Mouse (Mus musculus) gastrocnemius, postnatal 4 days (tissue): Measurements from ENCODE around the gene Rbfox2. TPM values are rescaled to one million over a fixed set of nuclear protein-coding genes. Genes with fewer than 3 reads are reported as not detected.

Experiments
- DNase-seq, 2 experiments: peaks; one replicate each; pipeline ENCODE4 v3.0.0; 2021 to 2022; ENCODE audit warnings: low spot score in 2 of 2, mixed read lengths in 2 of 2
- total RNA-seq, 2 experiments: library from RNA; stranded (reverse); gene quantifications; 2 replicates each; pipeline ENCODE4 v1.2.3; 2021

Rbfox2 gene
- total RNA-seq, 2 experiments from 2014 or later = 289 to 339 TPM

GRCm38 (mm10) chr15:77151178-77151577 is 155.6 kb downstream of the Rbfox2 start:
- DNase-seq = no peak

- peak in 1 of 2 experiments; percentile 40 for DNase-seq
Measured at GRCm38 (mm10) chr15:77150424-77150841, 156.4 kb downstream of the Rbfox2 start.

- no peak for DNase-seq
Measured at GRCm38 (mm10) chr15:77150000-77150399, 156.8 kb downstream of the Rbfox2 start.

- DNase-seq = no peak
Measured at GRCm38 (mm10) chr15:77149551-77149950, 157.3 kb downstream of the Rbfox2 start.

GRCm38 (mm10) chr15:77146942-77147341 is 159.9 kb downstream of the Rbfox2 start:
- no peak for DNase-seq

- no peak for DNase-seq
Measured at GRCm38 (mm10) chr15:77144960-77145359, 161.8 kb downstream of the Rbfox2 start.

- DNase-seq = no peak
Measured at GRCm38 (mm10) chr15:77142787-77143186, 164.0 kb downstream of the Rbfox2 start.

- no peak for DNase-seq
Measured at GRCm38 (mm10) chr15:77142352-77142751, 164.5 kb downstream of the Rbfox2 start.

GRCm38 (mm10) chr15:77141711-77142110 is 165.1 kb downstream of the Rbfox2 start:
- no peak for DNase-seq

- no peak for DNase-seq
Measured at GRCm38 (mm10) chr15:77138282-77138681, 168.5 kb downstream of the Rbfox2 start.

GRCm38 (mm10) chr15:77134483-77134882 is 172.3 kb downstream of the Rbfox2 start:
- DNase-seq = no peak

- DNase-seq = no peak
Measured at GRCm38 (mm10) chr15:77129154-77129553, 177.7 kb downstream of the Rbfox2 start.

GRCm38 (mm10) chr15:77127737-77128136 is 179.1 kb downstream of the Rbfox2 start:
- no peak for DNase-seq

- DNase-seq = no peak
Measured at GRCm38 (mm10) chr15:77126674-77127073, 180.1 kb downstream of the Rbfox2 start.

GRCm38 (mm10) chr15:77124372-77125117 is 182.3 kb downstream of the Rbfox2 start:
- no peak for DNase-seq

- no peak for DNase-seq
Measured at GRCm38 (mm10) chr15:77122824-77123223, 184.0 kb downstream of the Rbfox2 start.

- no peak for DNase-seq
Measured at GRCm38 (mm10) chr15:77122208-77122607, 184.6 kb downstream of the Rbfox2 start.

GRCm38 (mm10) chr15:77119666-77120065 is 187.1 kb downstream of the Rbfox2 start:
- no peak for DNase-seq

- DNase-seq = no peak
Measured at GRCm38 (mm10) chr15:77117209-77117608, 189.6 kb downstream of the Rbfox2 start.

GRCm38 (mm10) chr15:77116139-77116722 is 190.6 kb downstream of the Rbfox2 start:
- no peak for DNase-seq

- no peak for DNase-seq
Measured at GRCm38 (mm10) chr15:77115456-77115855, 191.3 kb downstream of the Rbfox2 start.

GRCm38 (mm10) chr15:77113591-77113990 is 193.2 kb downstream of the Rbfox2 start:
- no peak for DNase-seq

- no peak for DNase-seq
Measured at GRCm38 (mm10) chr15:77112378-77112777, 194.4 kb downstream of the Rbfox2 start.
